Mouse (Mus musculus): ENCODE results near the gene Abhd17a. TPM values are rescaled to one million over a fixed set of nuclear protein-coding genes. Genes with fewer than 3 reads are reported as not detected.
A peak's percentile ranks its signal among the peaks of the same experiment; 100 is the strongest.

The Abhd17a gene
- 89.1 and 109 TPM in 2 replicates for polyA plus RNA-seq (2016; fragmentation: Nextera tagmentation; extraction: Ambion mirVana)

DNA sequence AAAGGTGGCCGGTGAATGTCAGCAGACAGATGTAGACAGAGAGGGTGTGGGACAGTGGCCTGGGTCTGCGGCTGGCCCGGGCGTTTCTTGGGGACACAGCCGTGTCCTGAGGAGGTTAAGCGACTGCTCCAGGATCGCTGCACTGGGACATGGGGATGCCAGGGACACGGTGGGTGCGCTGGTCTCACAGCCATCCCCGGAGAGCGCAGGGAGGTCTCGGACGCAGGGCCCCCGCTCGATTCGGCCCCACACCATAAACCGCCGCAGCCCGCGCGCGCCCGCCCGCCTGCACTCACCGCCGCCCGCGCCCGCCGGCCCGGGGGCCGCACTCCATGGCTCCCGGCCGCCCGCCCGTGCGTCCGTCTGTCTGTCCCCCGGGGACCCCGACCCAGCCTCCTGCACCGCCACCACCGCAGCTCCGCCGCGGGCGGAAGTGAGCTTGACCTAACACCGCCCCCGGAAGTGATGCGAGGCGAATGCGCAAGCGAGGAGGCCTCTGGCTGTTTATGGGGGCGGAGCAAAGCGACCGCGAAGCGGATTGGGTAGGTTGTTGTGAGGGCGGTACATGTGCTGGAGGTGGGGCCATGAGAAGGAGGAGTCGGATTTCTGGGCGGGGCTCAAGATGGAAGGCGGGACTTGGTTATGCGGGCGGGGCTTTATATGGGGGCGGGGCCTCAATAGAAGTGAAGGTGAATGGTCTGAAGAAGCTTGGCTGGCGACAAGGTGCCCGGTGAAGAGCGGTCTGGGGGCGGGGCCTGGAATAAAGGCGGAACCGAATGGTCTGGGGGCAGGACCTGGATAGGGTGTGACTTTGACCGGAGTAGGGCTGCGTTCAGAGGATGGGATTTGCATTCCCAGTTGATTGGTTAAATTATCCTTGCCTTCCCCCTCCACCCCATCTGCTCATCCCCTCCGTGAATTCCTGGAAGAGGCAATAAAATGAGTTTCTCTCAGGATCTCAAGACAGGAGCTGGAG lies at the start of gene Abhd17a:
Gene Abhd17a (minus strand): TSS at position 463 of the 976 bp plus-strand sequence.
- Histone ChIP-seq H3K36me3 (peaks cover 20% of the 10 kb centered on the region), H3K27me3 (ENCODE audit: insufficient read depth, poor library complexity, severe bottlenecking) (no peaks in the 10 kb centered on the region), H3K27ac (peak within 1 kb of the TSS; percentile 90), H3K9me3 (no peaks in the 10 kb centered on the region), H3K4me1 (replicated peaks) (peaks cover 51% of the 10 kb centered on the region), H3K4me3 (peak within 1 kb of the TSS; percentile 94)
- WGBS, result under 1% methylated on average over 73 of the region's 73 CpGs
- DNase-seq (ENCODE audit: low spot score), result peak; percentile 98

DNA sequence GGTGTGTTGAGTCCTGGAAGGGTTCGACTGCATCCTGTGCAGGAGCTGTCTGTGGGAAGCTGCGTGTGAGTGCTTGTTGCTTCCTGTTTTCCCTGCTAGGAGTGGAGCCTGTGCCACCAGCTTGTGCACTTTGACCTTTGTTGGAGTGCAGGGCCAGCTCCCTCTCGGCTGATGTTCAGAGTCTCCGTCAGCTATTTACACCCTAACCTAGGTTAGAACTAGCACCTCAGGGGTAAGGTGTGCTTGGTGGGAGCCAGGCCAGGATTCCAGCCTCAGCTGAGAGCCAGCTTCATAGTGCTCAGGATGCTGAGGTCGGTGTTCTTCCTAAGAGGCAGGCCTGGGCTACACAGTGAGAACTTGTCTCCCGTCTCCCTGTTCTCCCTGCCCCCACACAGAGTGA lies 45.2 kb upstream of the Abhd17a start:
- Histone ChIP-seq H3K4me3 (no peak overlapping the region), H3K4me1 (replicated peaks) (0 out of 2 replicates have a peak, but pooled peaks cover 7% of the 10 kb centered on the region), H3K9me3 (no peaks in the 10 kb centered on the region), H3K27ac (no peak overlapping the region), H3K27me3 (ENCODE audit: insufficient read depth, poor library complexity, severe bottlenecking) (no peaks in the 10 kb centered on the region), H3K36me3 (peaks cover 93% of the 10 kb centered on the region)
- WGBS, result 90% methylated on average over 6 of the region's 6 CpGs
- no peak for DNase-seq (ENCODE audit: low spot score)

DNA sequence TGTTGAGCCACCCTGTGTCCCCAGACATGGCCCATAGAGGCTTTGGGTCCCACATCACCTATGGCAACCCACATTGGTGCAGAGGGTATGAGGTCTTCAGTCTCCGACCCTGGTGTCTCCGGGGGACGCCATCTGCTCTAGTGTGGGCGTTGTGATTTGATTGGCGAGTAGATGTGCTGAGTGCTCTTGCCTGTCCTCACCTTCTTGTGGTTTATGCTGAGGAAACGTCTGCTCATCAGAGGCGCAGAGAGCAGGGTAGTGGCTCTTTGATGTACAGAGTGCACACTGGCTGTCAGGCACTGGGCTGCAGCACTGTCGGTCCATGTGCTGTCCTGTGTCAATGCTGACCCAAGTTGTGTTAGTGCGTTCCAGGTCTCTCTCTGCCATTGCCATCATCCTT lies 38.8 kb upstream of the Abhd17a start:
- Histone ChIP-seq H3K27ac (peak overlapping the region; percentile 29; the same call in 1 of the 2 replicates), H3K27me3 (ENCODE audit: insufficient read depth, poor library complexity, severe bottlenecking) (no peaks in the 10 kb centered on the region), H3K36me3 (peaks cover 64% of the 10 kb centered on the region), H3K9me3 (no peaks in the 10 kb centered on the region), H3K4me1 (replicated peaks) (peaks cover 60% of the 10 kb centered on the region), H3K4me3 (no peak overlapping the region)
- 87% methylated on average over 9 of the region's 9 CpGs for WGBS
- no peak for DNase-seq (ENCODE audit: low spot score)

DNA sequence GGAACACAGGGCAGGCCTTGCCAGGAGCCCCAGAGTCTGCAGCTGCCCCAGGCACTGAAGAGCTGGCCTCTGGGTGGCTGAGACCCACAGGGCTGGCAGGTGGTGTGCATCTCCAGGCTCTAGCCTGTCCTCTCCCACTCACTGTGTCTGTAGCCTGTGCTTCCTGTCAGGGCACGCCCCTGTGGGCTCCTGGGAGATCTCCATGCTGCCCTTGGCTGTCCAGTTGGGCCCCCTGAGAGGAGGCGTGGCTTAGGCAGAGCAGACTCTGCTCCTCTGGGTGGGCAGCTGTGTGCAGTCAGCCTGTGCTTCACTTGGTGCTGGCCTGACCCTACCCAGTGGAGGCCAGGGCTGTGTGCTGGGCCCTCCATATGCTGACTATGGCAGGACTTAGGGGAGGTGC lies 37.5 kb upstream of the Abhd17a start:
- peaks cover 72% of the 10 kb centered on the region for H3K4me1 ChIP-seq (replicated peaks)

DNA sequence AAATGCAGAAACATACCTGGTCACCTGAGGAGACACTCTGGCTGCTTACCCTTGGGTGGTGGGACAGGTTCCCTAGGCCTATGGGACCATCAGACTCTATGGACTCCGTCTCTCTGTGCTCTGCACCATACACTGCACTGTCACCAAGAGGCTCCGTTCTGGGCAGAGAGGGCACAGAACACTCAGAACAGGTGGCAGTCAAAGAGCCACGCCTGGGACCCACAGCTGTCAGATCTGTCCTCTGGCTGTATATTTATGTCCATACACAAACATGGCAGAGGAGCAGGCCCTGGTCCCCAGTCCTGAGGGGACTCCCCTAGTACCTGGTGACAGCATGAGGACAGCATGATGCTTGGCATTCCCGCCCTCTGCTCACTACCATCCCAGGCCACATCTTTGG lies 35.6 kb upstream of the Abhd17a start:
- Histone ChIP-seq H3K27me3 (ENCODE audit: insufficient read depth, poor library complexity, severe bottlenecking) (no peaks in the 10 kb centered on the region), H3K27ac (no peak overlapping the region), H3K4me3 (no peak overlapping the region), H3K4me1 (replicated peaks) (peaks cover 78% of the 10 kb centered on the region), H3K36me3 (peaks cover 39% of the 10 kb centered on the region), H3K9me3 (no peaks in the 10 kb centered on the region)
- DNase-seq (ENCODE audit: low spot score), result no peak
- WGBS, result 90% methylated on average over 4 of the region's 4 CpGs

More for the DNA sequence above, 37.5 kb upstream of the Abhd17a start:
- DNase-seq (ENCODE audit: low spot score), result no peak
- Histone ChIP-seq H3K27ac (0 out of 2 replicates have a peak overlapping the region, but pooled peaks have one; percentile 36), H3K4me3 (no peak overlapping the region), H3K9me3 (no peaks in the 10 kb centered on the region), H3K36me3 (peaks cover 58% of the 10 kb centered on the region), H3K27me3 (ENCODE audit: insufficient read depth, poor library complexity, severe bottlenecking) (no peaks in the 10 kb centered on the region)
- 65% methylated on average over 2 of the region's 2 CpGs for WGBS

DNA sequence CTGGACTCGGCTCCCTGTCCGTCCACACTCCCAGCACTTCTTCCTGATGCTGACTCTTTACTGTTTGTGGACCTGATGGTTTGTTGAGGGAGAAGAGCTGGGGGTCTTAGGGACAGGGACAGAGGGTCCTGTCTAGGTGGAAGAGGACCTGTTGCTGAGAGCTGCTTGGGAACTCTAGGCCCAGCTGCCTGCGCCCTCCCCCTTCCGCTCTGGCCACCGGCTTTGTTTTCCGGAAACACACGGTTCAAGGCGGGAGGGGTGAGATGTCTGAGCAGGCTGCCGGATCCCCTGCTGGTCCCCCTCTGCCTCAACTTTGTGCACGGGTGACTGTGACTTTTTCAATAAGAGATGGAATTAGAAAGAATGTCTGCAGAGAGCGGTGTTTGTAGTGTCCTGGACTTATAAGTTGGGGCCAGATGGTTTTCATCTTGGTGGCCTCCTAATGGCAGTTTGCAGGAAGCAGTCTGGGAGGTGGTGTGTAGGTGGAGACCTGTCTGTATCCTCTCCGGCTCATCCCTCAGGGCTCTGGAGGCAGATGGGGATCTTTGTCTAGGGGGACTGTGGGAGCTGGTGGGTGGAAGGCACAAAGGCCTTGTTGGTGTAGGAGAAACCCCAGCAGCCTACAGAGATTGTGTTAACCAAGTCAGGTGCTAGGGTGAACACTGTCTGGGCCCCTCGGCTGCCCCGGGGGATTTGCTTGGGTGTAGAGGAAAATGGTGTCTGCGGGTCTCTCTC lies 33.5 kb upstream of the Abhd17a start:
- Histone ChIP-seq H3K4me3 (peak overlapping the region; percentile 77), H3K4me1 (replicated peaks) (peaks cover 70% of the 10 kb centered on the region), H3K9me3 (no peaks in the 10 kb centered on the region), H3K27me3 (ENCODE audit: insufficient read depth, poor library complexity, severe bottlenecking) (no peaks in the 10 kb centered on the region), H3K27ac (peak overlapping the region; percentile 96), H3K36me3 (peaks cover 18% of the 10 kb centered on the region)
- WGBS, result 14% methylated on average over 15 of the region's 15 CpGs
- DNase-seq (ENCODE audit: low spot score), result peak; percentile 69

DNA sequence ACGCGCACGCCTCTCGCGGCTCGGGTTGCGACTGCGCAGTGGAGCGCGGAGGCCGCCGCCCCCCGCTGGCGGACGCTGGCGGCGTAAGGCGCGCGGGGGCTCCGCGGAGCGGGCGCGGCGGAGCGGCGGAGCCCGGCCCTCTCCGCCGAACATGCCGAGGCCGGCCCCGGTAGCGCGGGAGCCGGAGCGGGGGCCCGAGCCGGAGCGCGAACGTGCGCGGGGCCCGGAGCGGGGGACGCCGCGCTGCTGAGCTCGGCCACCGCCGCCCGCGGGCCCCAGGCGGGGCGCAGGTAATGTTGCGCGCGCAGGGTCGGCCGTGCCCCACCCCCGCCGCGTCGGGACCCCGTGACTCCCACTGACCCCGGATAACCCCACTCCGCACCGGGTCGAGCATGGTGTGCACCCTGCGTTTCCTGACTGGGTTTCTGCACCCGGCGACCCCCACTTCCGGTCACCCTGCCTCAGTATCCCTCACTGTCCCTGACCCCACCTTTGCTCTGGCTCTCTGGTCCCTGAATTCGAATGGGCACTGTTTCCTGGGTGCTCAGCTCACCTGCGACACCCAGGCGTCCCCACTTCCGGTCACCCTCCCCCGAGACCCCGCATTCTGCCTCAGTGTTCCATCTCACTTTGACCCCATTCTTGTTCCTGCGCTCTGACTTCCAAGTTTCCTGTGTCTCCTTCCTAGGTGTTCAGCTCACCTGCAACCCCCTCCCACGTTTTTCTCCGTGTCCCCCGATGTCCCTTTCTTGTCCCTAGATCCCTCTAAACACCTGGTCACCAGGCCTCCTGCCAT lies 32.7 kb upstream of the Abhd17a start, which contains the start of gene Csnk1g2:
Gene Csnk1g2 (plus strand): TSS at position 178 of the 796 bp plus-strand sequence.
- peaks cover 17% of the 10 kb centered on the region for H3K36me3 ChIP-seq
- DNase-seq (ENCODE audit: low spot score), result no peak
- H3K27ac ChIP-seq, result peak within 1 kb of the TSS; percentile 96
- H3K27me3 ChIP-seq (ENCODE audit: insufficient read depth, poor library complexity, severe bottlenecking), result no peaks in the 10 kb centered on the region
- H3K9me3 ChIP-seq, result no peaks in the 10 kb centered on the region
- H3K4me3 ChIP-seq, result peak within 1 kb of the TSS; percentile 77
- WGBS, result under 1% methylated on average over 83 of the region's 85 CpGs
- H3K4me1 ChIP-seq (replicated peaks), result peaks cover 62% of the 10 kb centered on the region

DNA sequence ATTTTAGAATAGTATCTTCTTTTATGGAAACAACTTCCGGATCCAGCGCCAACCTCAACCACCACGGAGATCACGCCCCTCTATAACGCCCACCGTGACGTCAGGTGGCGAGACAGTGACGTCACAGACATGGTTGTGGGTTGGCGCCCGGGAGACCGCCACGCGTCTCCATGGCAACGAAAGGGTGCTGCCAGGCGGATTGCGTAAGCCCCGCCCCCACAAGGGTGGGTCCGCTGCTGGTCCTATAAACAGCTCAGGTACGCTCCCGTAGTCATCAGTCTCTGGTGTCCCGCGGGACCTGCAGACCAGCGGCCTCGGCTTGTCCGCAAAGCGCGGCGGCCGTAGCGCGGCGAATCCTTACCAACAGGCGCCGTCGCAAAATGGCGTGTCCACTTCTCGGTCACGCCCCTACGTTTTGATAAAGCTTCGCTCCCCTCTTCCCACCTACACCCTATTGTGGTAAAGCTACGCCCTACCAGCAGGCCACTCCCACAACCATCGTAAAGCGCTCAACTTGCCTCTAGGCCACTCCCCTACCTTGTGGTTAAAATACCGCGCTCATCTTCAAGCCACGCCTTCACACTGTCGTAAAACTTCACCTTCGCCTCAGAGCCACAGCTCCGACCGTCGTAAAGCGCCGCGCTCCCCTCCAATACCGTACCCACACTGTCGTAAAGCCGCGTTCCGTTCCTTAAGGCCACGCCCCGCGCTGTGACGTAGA lies 32.0 kb upstream of the Abhd17a start:
- Histone ChIP-seq H3K4me1 (replicated peaks) (peaks cover 55% of the 10 kb centered on the region), H3K27ac (peak overlapping the region; percentile 96), H3K9me3 (no peaks in the 10 kb centered on the region), H3K4me3 (peak overlapping the region; percentile 77), H3K27me3 (ENCODE audit: insufficient read depth, poor library complexity, severe bottlenecking) (no peaks in the 10 kb centered on the region), H3K36me3 (peaks cover 17% of the 10 kb centered on the region)
- WGBS, result under 1% methylated on average over 64 of the region's 64 CpGs
- peak; percentile 99 for DNase-seq (ENCODE audit: low spot score)

DNA sequence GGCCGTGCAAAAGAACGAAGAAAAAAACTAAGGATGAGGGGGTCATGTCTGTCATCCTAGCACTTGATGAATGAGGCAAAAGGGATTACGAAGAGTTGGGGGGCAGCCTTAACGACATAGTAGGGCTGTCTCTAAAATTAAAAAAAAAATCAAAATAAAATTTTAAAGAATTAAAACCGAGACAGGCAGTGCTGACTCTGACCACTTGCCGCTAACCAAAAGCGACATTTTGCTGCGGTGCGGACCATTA lies 31.5 kb upstream of the Abhd17a start:
- no peaks in the 10 kb centered on the region for H3K27me3 ChIP-seq (ENCODE audit: insufficient read depth, poor library complexity, severe bottlenecking)
- peaks cover 55% of the 10 kb centered on the region for H3K4me1 ChIP-seq (replicated peaks)
- WGBS, result 6% methylated on average over 9 of the region's 9 CpGs
- H3K4me3 ChIP-seq, result peak overlapping the region; percentile 77
- no peaks in the 10 kb centered on the region for H3K9me3 ChIP-seq
- no peak for DNase-seq (ENCODE audit: low spot score)
- peak overlapping the region; percentile 96 for H3K27ac ChIP-seq
- H3K36me3 ChIP-seq, result peaks cover 17% of the 10 kb centered on the region

DNA sequence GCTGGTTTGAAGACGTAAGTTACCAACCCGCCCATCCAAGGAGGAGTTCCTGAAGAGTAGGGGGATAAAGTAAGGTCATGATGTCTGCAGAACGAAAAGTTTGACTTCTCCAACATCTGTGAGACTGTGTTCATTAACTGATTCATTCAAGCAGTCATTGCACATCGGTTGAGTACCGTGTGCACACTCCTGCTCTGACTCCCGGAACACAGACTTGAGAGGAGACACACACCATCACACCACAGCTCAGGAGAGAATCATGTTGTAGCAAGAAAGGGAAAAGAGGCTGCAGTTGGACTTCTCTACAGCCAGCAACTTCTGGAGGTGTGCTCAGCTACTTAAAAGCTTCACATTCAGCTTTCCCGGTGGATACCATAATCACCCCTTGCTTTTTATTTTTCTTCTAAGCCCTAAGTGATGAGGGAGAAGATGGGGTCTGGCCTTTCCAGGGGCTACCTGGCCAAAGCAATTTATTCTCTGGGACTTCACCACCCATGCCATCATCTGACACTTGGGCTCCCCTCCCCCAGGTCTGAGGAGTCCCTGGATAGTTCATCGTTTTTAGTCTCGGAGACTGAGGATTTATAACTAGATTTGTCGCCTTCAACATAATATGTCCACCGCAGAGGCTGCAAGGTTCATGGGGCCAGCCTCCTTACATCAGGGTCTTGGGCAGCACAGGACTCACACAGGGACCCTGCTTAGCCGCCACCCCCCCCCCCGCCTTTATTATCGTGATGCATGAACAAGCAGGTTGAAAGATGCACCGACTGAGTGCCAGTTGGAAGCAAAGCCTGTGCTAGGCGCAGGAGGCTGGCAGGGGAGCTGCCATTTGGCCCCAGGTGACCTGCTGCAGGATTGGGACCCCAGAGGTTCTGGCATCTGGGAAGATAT lies 30.9 kb upstream of the Abhd17a start:
- peak overlapping the region; percentile 96 for H3K27ac ChIP-seq
- H3K27me3 ChIP-seq (ENCODE audit: insufficient read depth, poor library complexity, severe bottlenecking), result no peaks in the 10 kb centered on the region
- H3K4me3 ChIP-seq, result peak overlapping the region; percentile 77
- no peaks in the 10 kb centered on the region for H3K9me3 ChIP-seq
- whole genome bisulfite sequencing, result 58% methylated on average over 16 of the region's 16 CpGs
- peaks cover 20% of the 10 kb centered on the region for H3K36me3 ChIP-seq
- no peak for DNase-seq (ENCODE audit: low spot score)
- peaks cover 54% of the 10 kb centered on the region for H3K4me1 ChIP-seq (replicated peaks)

DNA sequence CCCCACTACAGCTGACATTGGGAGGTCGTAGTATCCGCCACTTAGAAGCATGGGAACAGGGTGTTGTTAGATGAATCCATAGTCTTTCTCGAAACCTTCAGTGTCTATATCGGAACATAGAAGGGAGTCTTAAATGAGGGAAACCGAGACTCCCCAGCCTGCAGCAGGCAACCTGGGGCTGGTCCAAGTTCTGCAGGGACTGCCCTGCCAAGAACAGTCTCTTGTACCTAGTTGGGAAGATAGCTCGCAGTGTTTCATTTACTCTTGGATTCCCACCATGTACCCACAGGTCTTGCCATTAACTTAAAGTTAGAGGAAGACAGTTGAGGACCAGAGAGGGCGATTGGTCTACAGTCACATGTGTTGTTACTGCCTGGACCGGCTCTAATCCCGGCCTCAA lies 30.2 kb upstream of the Abhd17a start:
- Histone ChIP-seq H3K27ac (0 out of 2 replicates have a peak overlapping the region, but pooled peaks have one; percentile 50), H3K27me3 (ENCODE audit: insufficient read depth, poor library complexity, severe bottlenecking) (no peaks in the 10 kb centered on the region), H3K36me3 (peaks cover 20% of the 10 kb centered on the region), H3K9me3 (no peaks in the 10 kb centered on the region), H3K4me1 (replicated peaks) (peaks cover 47% of the 10 kb centered on the region), H3K4me3 (peak overlapping the region; percentile 2; the same call in 1 of the 2 replicates)
- DNase-seq (ENCODE audit: low spot score), result no peak
- WGBS, result 87% methylated on average over 9 of the region's 9 CpGs
